Mouse (Mus musculus): ENCODE measurements around the gene Gys1. TPM values are rescaled to one million over a fixed set of nuclear protein-coding genes. Genes with fewer than 3 reads are reported as not detected.
A peak's percentile ranks its signal among the peaks of the same experiment; 100 is the strongest.
"Not testable (repeated sequence)": the region's sequence is repeated elsewhere in the genome, so short reads cannot be mapped to it uniquely, and the experiment has no call there.

The Gys1 gene
- polyA plus RNA-seq, 1 experiment from 2014 or later: 45.2 TPM

- ATAC-seq (ENCODE audit: insufficient number of reproducible peaks, insufficient read depth, low FRiP score, low TSS enrichment, low read depth): peak; percentile 76
- under 1% methylated on average over 52 of the region's 58 CpGs for whole genome bisulfite sequencing
These were observed 31.8 kb downstream of the Gys1 start, which contains the start of gene Bax for GRCm38 (mm10) chr7:45466283-45467089. Bax (minus strand) TSS chr7:45466898.

DNA sequence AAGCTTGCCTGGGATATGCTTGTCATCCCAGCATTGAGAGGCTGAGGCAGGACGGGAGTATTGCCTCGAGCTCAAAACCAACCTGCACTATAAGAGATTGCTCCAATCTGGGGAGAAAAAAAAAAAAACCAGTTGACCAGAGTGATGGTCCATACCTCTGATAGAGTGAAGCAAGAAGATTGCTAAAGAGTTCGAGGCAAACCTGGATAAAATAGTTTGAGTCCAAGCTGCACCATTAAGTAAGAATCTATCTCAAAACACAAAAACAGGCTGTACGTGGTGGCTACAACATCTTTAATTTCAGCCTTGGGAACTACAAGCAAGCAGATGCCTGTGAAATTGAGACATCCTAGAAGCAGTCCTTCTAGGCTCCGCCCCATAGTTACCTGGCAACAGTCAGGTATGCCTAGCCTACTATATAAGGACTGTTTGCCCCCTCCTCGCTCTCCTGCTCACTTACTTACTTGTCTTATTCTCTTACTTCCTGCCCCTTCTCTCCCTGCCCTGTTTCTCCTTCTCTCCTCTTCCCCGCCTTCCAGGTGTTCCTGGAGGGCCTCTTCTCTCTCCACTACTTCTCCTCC, 32.5 kb downstream of the Gys1 start:
- peak; percentile 26 for ATAC-seq (ENCODE audit: insufficient number of reproducible peaks, insufficient read depth, low FRiP score, low TSS enrichment, low read depth)
- Histone ChIP-seq H3K27ac (no peak overlapping the region), H3K27me3 (no peaks in the 10 kb centered on the region), H3K9me3 (no peaks in the 10 kb centered on the region), H3K9ac (replicated peaks) (0 out of 2 replicates have a peak overlapping the region, but pooled peaks have one; percentile 27), H3K4me2 (peak overlapping the region; percentile 90), H3K4me1 (replicated peaks) (peaks cover 14% of the 10 kb centered on the region), H3K4me3 (replicated peaks) (peak overlapping the region; percentile 87), H3K36me3 (peaks cover 34% of the 10 kb centered on the region)
- WGBS: 35% methylated on average over 7 of the region's 7 CpGs

More at GRCm38 (mm10) chr7:45466283-45467089, 31.8 kb downstream of the Gys1 start, which contains the start of gene Bax:
- no peaks in the 10 kb centered on the region for H3K27me3 ChIP-seq
- no peaks in the 10 kb centered on the region for H3K9me3 ChIP-seq
- H3K4me1 ChIP-seq (replicated peaks): peaks cover 14% of the 10 kb centered on the region
- H3K36me3 ChIP-seq: peaks cover 40% of the 10 kb centered on the region
- H3K4me3 ChIP-seq (replicated peaks): peak within 1 kb of the TSS; percentile 87
- H3K27ac ChIP-seq: peak within 1 kb of the TSS; percentile 56; the same call in 1 of the 2 replicates
- peak within 1 kb of the TSS; percentile 90 for H3K4me2 ChIP-seq
- H3K9ac ChIP-seq (replicated peaks): peak within 1 kb of the TSS; percentile 79

- Histone ChIP-seq H3K4me3 (replicated peaks) (no peak overlapping the region), H3K27ac (no peak overlapping the region), H3K36me3 (no peaks in the 10 kb centered on the region), H3K4me2 (no peak overlapping the region), H3K9me3 (no peaks in the 10 kb centered on the region), H3K9ac (replicated peaks) (no peak overlapping the region), H3K27me3 (no peaks in the 10 kb centered on the region), H3K4me1 (replicated peaks) (peaks cover 8% of the 10 kb centered on the region)
- WGBS: 10% methylated on average over 3 of the region's 3 CpGs
- ATAC-seq (ENCODE audit: insufficient number of reproducible peaks, insufficient read depth, low FRiP score, low TSS enrichment, low read depth): no peak
These were observed 36.2 kb downstream of the Gys1 start for GRCm38 (mm10) chr7:45470869-45471268.

DNA sequence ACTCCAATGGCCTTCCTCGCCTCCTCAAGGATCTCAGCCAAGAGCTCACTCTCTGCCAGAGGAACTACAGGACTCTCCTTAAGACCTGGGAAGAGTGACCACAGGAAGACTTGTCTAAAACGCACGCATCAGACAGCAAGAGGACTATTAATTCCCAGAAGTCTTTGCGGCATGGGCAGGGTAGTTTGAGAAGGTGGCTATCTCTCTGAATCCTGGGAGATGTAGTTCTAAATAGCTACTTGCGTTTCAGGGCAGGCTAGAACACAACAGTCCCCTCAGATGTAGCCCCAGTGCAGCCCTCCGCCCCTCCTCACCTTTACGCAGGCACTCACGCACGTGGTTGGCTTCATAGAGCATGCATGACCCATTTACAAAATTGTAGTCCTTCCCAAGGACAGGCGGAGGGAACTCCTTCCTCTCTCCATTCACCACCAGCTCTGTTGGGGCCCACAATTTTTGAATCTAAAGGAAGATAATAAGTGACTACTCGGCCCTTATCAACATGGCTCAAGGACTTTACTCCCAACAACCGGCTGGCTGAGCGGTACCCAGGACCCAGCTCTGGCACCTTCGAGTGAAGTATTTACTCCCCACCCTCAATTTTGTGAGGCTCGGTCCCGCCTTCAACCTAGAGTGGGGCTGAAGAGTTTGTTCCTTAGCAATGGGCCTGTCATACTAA, 40.8 kb downstream of the Gys1 start:
- Histone ChIP-seq H3K4me3 (replicated peaks) (peak overlapping the region; percentile 20; the same call in 1 of the 2 replicates), H3K4me2 (peak overlapping the region; percentile 39), H3K4me1 (replicated peaks) (no peaks in the 10 kb centered on the region), H3K27ac (0 out of 2 replicates have a peak overlapping the region, but pooled peaks have one; percentile 24), H3K36me3 (no peaks in the 10 kb centered on the region), H3K27me3 (no peaks in the 10 kb centered on the region), H3K9me3 (no peaks in the 10 kb centered on the region), H3K9ac (replicated peaks) (peak overlapping the region; percentile 42; the same call in 1 of the 2 replicates)
- 64% methylated on average over 16 of the region's 16 CpGs for WGBS
- ATAC-seq (ENCODE audit: insufficient number of reproducible peaks, insufficient read depth, low FRiP score, low TSS enrichment, low read depth): no peak

DNA sequence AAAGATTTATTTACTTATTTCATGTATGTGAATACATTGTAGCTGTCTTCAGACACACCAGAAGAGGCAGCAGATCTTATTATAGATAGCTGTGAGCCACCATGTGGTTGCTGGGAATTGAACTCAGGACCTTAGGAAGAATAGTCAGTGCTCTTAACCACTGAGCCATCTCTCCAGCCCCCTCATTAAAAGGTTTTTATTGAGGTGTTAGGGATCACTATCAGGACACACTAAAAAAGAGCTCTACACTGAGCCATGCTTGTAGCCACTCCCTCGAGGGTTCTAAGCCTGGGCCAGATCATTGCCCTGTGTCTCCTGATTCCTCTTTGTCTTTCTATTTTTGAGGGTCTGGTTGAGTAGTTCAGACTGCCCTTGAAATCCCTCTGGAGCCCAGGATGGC, 41.8 kb downstream of the Gys1 start:
- WGBS: 67% methylated on average over 1 of the region's 1 CpGs
- Histone ChIP-seq H3K4me2 (no peak overlapping the region), H3K27me3 (no peaks in the 10 kb centered on the region), H3K9ac (replicated peaks) (no peak overlapping the region), H3K4me3 (replicated peaks) (no peak overlapping the region), H3K36me3 (no peaks in the 10 kb centered on the region), H3K9me3 (no peaks in the 10 kb centered on the region), H3K4me1 (replicated peaks) (no peaks in the 10 kb centered on the region), H3K27ac (no peak overlapping the region)
- no peak for ATAC-seq (ENCODE audit: insufficient number of reproducible peaks, insufficient read depth, low FRiP score, low TSS enrichment, low read depth)

- no peak overlapping the region for H3K4me2 ChIP-seq
- ATAC-seq (ENCODE audit: insufficient number of reproducible peaks, insufficient read depth, low FRiP score, low TSS enrichment, low read depth): no peak
- H3K27ac ChIP-seq: 0 out of 2 replicates have a peak overlapping the region, but pooled peaks have one; percentile 17
- H3K9me3 ChIP-seq: no peaks in the 10 kb centered on the region
- 15% methylated on average over 3 of the region's 3 CpGs for WGBS
- no peak overlapping the region for H3K9ac ChIP-seq (replicated peaks)
- H3K4me1 ChIP-seq (replicated peaks): no peaks in the 10 kb centered on the region
- no peak overlapping the region for H3K4me3 ChIP-seq (replicated peaks)
- no peaks in the 10 kb centered on the region for H3K27me3 ChIP-seq
- no peaks in the 10 kb centered on the region for H3K36me3 ChIP-seq
These were observed 42.4 kb downstream of the Gys1 start for GRCm38 (mm10) chr7:45477003-45477402.

- Histone ChIP-seq H3K9ac (replicated peaks) (no peak overlapping the region), H3K36me3 (no peaks in the 10 kb centered on the region), H3K27me3 (no peaks in the 10 kb centered on the region), H3K9me3 (no peaks in the 10 kb centered on the region), H3K4me2 (no peak overlapping the region), H3K4me3 (replicated peaks) (no peak overlapping the region), H3K27ac (no peak overlapping the region), H3K4me1 (replicated peaks) (no peaks in the 10 kb centered on the region)
- no peak for ATAC-seq (ENCODE audit: insufficient number of reproducible peaks, insufficient read depth, low FRiP score, low TSS enrichment, low read depth)
- 91% methylated on average over 7 of the region's 7 CpGs for WGBS
These were observed 44.1 kb downstream of the Gys1 start for GRCm38 (mm10) chr7:45478774-45479173.

GRCm38 (mm10) chr7:45480310-45480709, 45.7 kb downstream of the Gys1 start:
- not testable (repeated sequence) for H3K36me3 ChIP-seq; H3K4me2 ChIP-seq; H3K9ac ChIP-seq (replicated peaks); H3K27me3 ChIP-seq; ATAC-seq (ENCODE audit: insufficient number of reproducible peaks, insufficient read depth, low FRiP score, low TSS enrichment, low read depth); H3K4me1 ChIP-seq (replicated peaks); H3K9me3 ChIP-seq; H3K27ac ChIP-seq; H3K4me3 ChIP-seq (replicated peaks)
- WGBS: 84% methylated on average over 3 of the region's 4 CpGs

- Histone ChIP-seq H3K36me3 (no peaks in the 10 kb centered on the region), H3K4me2 (no peak within 1 kb of the TSS), H3K4me3 (replicated peaks) (no peak within 1 kb of the TSS), H3K27ac (no peak within 1 kb of the TSS), H3K9me3 (no peaks in the 10 kb centered on the region), H3K9ac (replicated peaks) (no peak within 1 kb of the TSS), H3K27me3 (no peaks in the 10 kb centered on the region), H3K4me1 (replicated peaks) (no peaks in the 10 kb centered on the region)
- WGBS: 55% methylated on average over 14 of the region's 15 CpGs
- ATAC-seq (ENCODE audit: insufficient number of reproducible peaks, insufficient read depth, low FRiP score, low TSS enrichment, low read depth): peak; percentile 78
These were observed 46.8 kb downstream of the Gys1 start, which contains the start of gene Tulp2 for GRCm38 (mm10) chr7:45481374-45481927. Tulp2 (plus strand) TSS chr7:45481877.

GRCm38 (mm10) chr7:45482166-45482565, 47.5 kb downstream of the Gys1 start:
- no peak overlapping the region for H3K27ac ChIP-seq
- H3K4me1 ChIP-seq (replicated peaks): no peaks in the 10 kb centered on the region
- no peaks in the 10 kb centered on the region for H3K9me3 ChIP-seq
- H3K4me3 ChIP-seq (replicated peaks): no peak overlapping the region
- no peaks in the 10 kb centered on the region for H3K36me3 ChIP-seq
- no peak for ATAC-seq (ENCODE audit: insufficient number of reproducible peaks, insufficient read depth, low FRiP score, low TSS enrichment, low read depth)
- no peak overlapping the region for H3K4me2 ChIP-seq
- 92% methylated on average over 1 of the region's 1 CpGs for WGBS
- H3K9ac ChIP-seq (replicated peaks): no peak overlapping the region
- no peaks in the 10 kb centered on the region for H3K27me3 ChIP-seq

DNA sequence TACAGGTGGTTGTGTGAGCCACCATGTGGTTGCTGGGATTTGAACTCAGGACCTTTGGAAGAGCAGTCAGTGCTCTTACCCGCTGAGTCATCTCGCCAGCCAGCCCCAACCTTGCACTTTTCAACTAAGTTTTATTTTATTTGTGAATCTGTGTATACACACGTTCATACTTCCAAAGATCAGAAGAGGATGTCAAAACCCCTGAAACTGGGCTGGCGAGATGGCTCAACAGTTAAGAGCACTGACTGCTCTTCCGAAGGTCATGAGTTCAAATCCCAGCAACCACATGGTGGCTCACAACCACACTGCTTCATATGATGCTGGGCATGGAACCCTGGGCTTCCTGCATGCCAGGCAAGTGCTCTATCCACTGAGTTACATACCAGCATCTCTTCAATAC, 50.3 kb downstream of the Gys1 start:
- 91% methylated on average over 5 of the region's 5 CpGs for WGBS
- H3K9ac ChIP-seq (replicated peaks); H3K4me2 ChIP-seq; H3K4me3 ChIP-seq (replicated peaks); ATAC-seq (ENCODE audit: insufficient number of reproducible peaks, insufficient read depth, low FRiP score, low TSS enrichment, low read depth); H3K9me3 ChIP-seq; H3K27me3 ChIP-seq; H3K27ac ChIP-seq; H3K36me3 ChIP-seq: not testable (repeated sequence)
- H3K4me1 ChIP-seq (replicated peaks): peaks cover 17% of the 10 kb centered on the region; the same call in 1 of the 2 replicates
